Mouse (Mus musculus) embryonic facial prominence, embryonic 10.5 days (tissue): Measurements from ENCODE around the gene Ttc12. TPM values are rescaled to one million over a fixed set of nuclear protein-coding genes. Genes with fewer than 3 reads are reported as not detected.

Experiments used
- DNase-seq: peaks from one replicate; pipeline ENCODE4 v3.0.0-alpha.2; 2017; ENCODE audit warnings: low spot score
- H3K27ac ChIP-seq: fragments of 300-500 bp; sonication (generic); replicated peaks from 2 replicates; pipeline ENCODE4 v1.5.1; 2016; ENCODE audit warnings: mild to moderate bottlenecking
- H3K27me3 ChIP-seq: fragments of 300-500 bp; sonication (generic); replicated peaks from 2 replicates; pipeline ENCODE4 v1.6.1; 2016; ENCODE audit warnings: low read depth, mild to moderate bottlenecking; ENCODE audit not compliant: poor library complexity, severe bottlenecking
- H3K36me3 ChIP-seq: fragments of 300-500 bp; sonication (generic); replicated peaks from 2 replicates; pipeline ENCODE4 v1.6.1; 2016; ENCODE audit warnings: mild to moderate bottlenecking, moderate library complexity
- H3K4me1 ChIP-seq: fragments of 300-500 bp; sonication (generic); 2 replicates; pipeline ENCODE4 v1.6.1; 2016
- H3K4me3 ChIP-seq: fragments of 300-500 bp; sonication (generic); 2 replicates; pipeline ENCODE4 v1.5.1; 2016; ENCODE audit warnings: mild to moderate bottlenecking, moderate library complexity
- H3K9me3 ChIP-seq: fragments of 300-500 bp; sonication (generic); 2 replicates; pipeline ENCODE4 v1.6.1; 2016; ENCODE audit warnings: mild to moderate bottlenecking
- WGBS: fragments of 180-500 bp; shearing (Covaris S2); methylation state at CpG from one replicate; pipeline ENCODE4 v1.1.7; 2016; 5-methylcytosine and 5-hydroxymethylcytosine counted together
- polyA plus RNA-seq: library from polyadenylated mRNA; unstranded; fragments of >200 nt; fragmentation: Nextera tagmentation; extraction: Ambion mirVana; gene quantifications from 2 replicates; pipeline ENCODE4 v1.2.1, GENCODE M21; 2016

Ttc12 gene
- polyA plus RNA-seq, 1 experiment from 2014 or later = 1.6 TPM

- Histone ChIP-seq H3K27me3 (peaks cover 24% of the 10 kb centered on the region), H3K36me3 (no peaks in the 10 kb centered on the region), H3K9me3 (no peaks in the 10 kb centered on the region), H3K4me1 (peaks cover 25% of the 10 kb centered on the region), H3K4me3 (no peak overlapping the region), H3K27ac (no peak overlapping the region)
- DNase-seq = no peak
- WGBS = 84% methylated on average over 6 of the region's 6 CpGs
These were observed 1.6 kb upstream of the Ttc12 start for GRCm38 (mm10) chr9:49487657-49487943.

GRCm38 (mm10) chr9:49486805-49487656 is 1.0 kb upstream of the Ttc12 start:
- H3K4me3 ChIP-seq = peak overlapping the region; percentile 75; the same call in 1 of the 2 replicates
- no peak overlapping the region for H3K27ac ChIP-seq
- H3K27me3 ChIP-seq = peaks cover 24% of the 10 kb centered on the region
- H3K9me3 ChIP-seq = no peaks in the 10 kb centered on the region
- 72% methylated on average over 9 of the region's 9 CpGs for WGBS
- no peak for DNase-seq
- H3K4me1 ChIP-seq = peaks cover 25% of the 10 kb centered on the region
- H3K36me3 ChIP-seq = no peaks in the 10 kb centered on the region

GRCm38 (mm10) chr9:49485250-49485891 is 654 bp downstream of the Ttc12 start:
- H3K9me3 ChIP-seq = no peaks in the 10 kb centered on the region
- 5% methylated on average over 21 of the region's 21 CpGs for WGBS
- H3K4me1 ChIP-seq = peaks cover 25% of the 10 kb centered on the region
- peak overlapping the region; percentile 78 for H3K27ac ChIP-seq
- peaks cover 24% of the 10 kb centered on the region for H3K27me3 ChIP-seq
- H3K4me3 ChIP-seq = peak overlapping the region; percentile 75
- H3K36me3 ChIP-seq = no peaks in the 10 kb centered on the region
- DNase-seq = peak; percentile 59

- Histone ChIP-seq H3K27ac (no peak overlapping the region), H3K4me1 (peaks cover 22% of the 10 kb centered on the region), H3K27me3 (peaks cover 19% of the 10 kb centered on the region), H3K4me3 (peak overlapping the region; percentile 39), H3K36me3 (no peaks in the 10 kb centered on the region), H3K9me3 (no peaks in the 10 kb centered on the region)
- WGBS = 31% methylated on average over 10 of the region's 10 CpGs
- peak; percentile 21 for DNase-seq
These were observed 2.7 kb downstream of the Ttc12 start for GRCm38 (mm10) chr9:49483316-49483715.

GRCm38 (mm10) chr9:49472126-49472525 is 13.9 kb downstream of the Ttc12 start:
- 69% methylated on average over 11 of the region's 11 CpGs for WGBS
- H3K4me1 ChIP-seq = no peaks in the 10 kb centered on the region
- DNase-seq = no peak
- H3K27ac ChIP-seq = no peak overlapping the region
- H3K36me3 ChIP-seq = no peaks in the 10 kb centered on the region
- H3K27me3 ChIP-seq = no peaks in the 10 kb centered on the region
- H3K9me3 ChIP-seq = peaks cover 1% of the 10 kb centered on the region; the same call in 1 of the 2 replicates
- H3K4me3 ChIP-seq = no peak overlapping the region

GRCm38 (mm10) chr9:49470946-49471345 is 15.1 kb downstream of the Ttc12 start:
- Histone ChIP-seq H3K27ac (no peak overlapping the region), H3K9me3 (no peaks in the 10 kb centered on the region), H3K4me3 (no peak overlapping the region), H3K4me1 (no peaks in the 10 kb centered on the region), H3K27me3 (no peaks in the 10 kb centered on the region), H3K36me3 (no peaks in the 10 kb centered on the region)
- WGBS = 93% methylated on average over 6 of the region's 6 CpGs
- DNase-seq = no peak

- no peak overlapping the region for H3K27ac ChIP-seq
- H3K27me3 ChIP-seq = no peaks in the 10 kb centered on the region
- no peak overlapping the region for H3K4me3 ChIP-seq
- no peaks in the 10 kb centered on the region for H3K4me1 ChIP-seq
- WGBS = 93% methylated on average over 19 of the region's 19 CpGs
- no peaks in the 10 kb centered on the region for H3K36me3 ChIP-seq
- no peaks in the 10 kb centered on the region for H3K9me3 ChIP-seq
- no peak for DNase-seq
These were observed 16.0 kb downstream of the Ttc12 start for GRCm38 (mm10) chr9:49470006-49470405.

- Histone ChIP-seq H3K4me3 (no peak overlapping the region), H3K9me3 (no peaks in the 10 kb centered on the region), H3K27me3 (no peaks in the 10 kb centered on the region), H3K27ac (no peak overlapping the region), H3K36me3 (no peaks in the 10 kb centered on the region), H3K4me1 (peaks cover 8% of the 10 kb centered on the region; the same call in 1 of the 2 replicates)
- no peak for DNase-seq
- 91% methylated on average over 3 of the region's 3 CpGs for WGBS
These were observed 29.9 kb downstream of the Ttc12 start for GRCm38 (mm10) chr9:49456136-49456535.

- 0 out of 2 replicates have a peak, but pooled peaks cover 6% of the 10 kb centered on the region for H3K4me1 ChIP-seq
- no peak for DNase-seq
- WGBS = 96% methylated on average over 1 of the region's 1 CpGs
- no peaks in the 10 kb centered on the region for H3K27me3 ChIP-seq
- no peak overlapping the region for H3K27ac ChIP-seq
- no peaks in the 10 kb centered on the region for H3K36me3 ChIP-seq
- no peaks in the 10 kb centered on the region for H3K9me3 ChIP-seq
- H3K4me3 ChIP-seq = no peak overlapping the region
These were observed 33.6 kb downstream of the Ttc12 start for GRCm38 (mm10) chr9:49452396-49452795.

- Histone ChIP-seq H3K4me1 (0 out of 2 replicates have a peak, but pooled peaks cover 3% of the 10 kb centered on the region), H3K27me3 (no peaks in the 10 kb centered on the region), H3K4me3 (no peak overlapping the region), H3K9me3 (no peaks in the 10 kb centered on the region), H3K36me3 (no peaks in the 10 kb centered on the region), H3K27ac (no peak overlapping the region)
- 77% methylated on average over 3 of the region's 3 CpGs for WGBS
- DNase-seq = no peak
These were observed 35.5 kb downstream of the Ttc12 start for GRCm38 (mm10) chr9:49450491-49450890.

- WGBS = 80% methylated on average over 3 of the region's 3 CpGs
- Histone ChIP-seq H3K27me3 (no peaks in the 10 kb centered on the region), H3K36me3 (no peaks in the 10 kb centered on the region), H3K27ac (no peak overlapping the region), H3K4me3 (no peak overlapping the region), H3K4me1 (0 out of 2 replicates have a peak, but pooled peaks cover 4% of the 10 kb centered on the region), H3K9me3 (no peaks in the 10 kb centered on the region)
- DNase-seq = no peak
These were observed 43.4 kb downstream of the Ttc12 start for GRCm38 (mm10) chr9:49442621-49443020.

- H3K4me1 ChIP-seq = no peaks in the 10 kb centered on the region
- no peak overlapping the region for H3K4me3 ChIP-seq
- no peaks in the 10 kb centered on the region for H3K36me3 ChIP-seq
- no peaks in the 10 kb centered on the region for H3K9me3 ChIP-seq
- no peaks in the 10 kb centered on the region for H3K27me3 ChIP-seq
- 79% methylated on average over 5 of the region's 5 CpGs for WGBS
- DNase-seq = no peak
- no peak overlapping the region for H3K27ac ChIP-seq
These were observed 58.5 kb downstream of the Ttc12 start for GRCm38 (mm10) chr9:49427478-49427877.

GRCm38 (mm10) chr9:49426921-49427320 is 59.1 kb downstream of the Ttc12 start, which contains the start of gene Ankk1:
Ankk1 (minus strand) TSS chr9:49427021.
- Histone ChIP-seq H3K36me3 (no peaks in the 10 kb centered on the region), H3K27ac (no peak within 1 kb of the TSS), H3K9me3 (no peaks in the 10 kb centered on the region), H3K4me3 (no peak within 1 kb of the TSS), H3K27me3 (no peaks in the 10 kb centered on the region), H3K4me1 (no peaks in the 10 kb centered on the region)
- DNase-seq = no peak
- 81% methylated on average over 7 of the region's 7 CpGs for whole genome bisulfite sequencing
